9 mouse cellular contexts compared by ENCODE assay signal in the genomic region with DNA sequence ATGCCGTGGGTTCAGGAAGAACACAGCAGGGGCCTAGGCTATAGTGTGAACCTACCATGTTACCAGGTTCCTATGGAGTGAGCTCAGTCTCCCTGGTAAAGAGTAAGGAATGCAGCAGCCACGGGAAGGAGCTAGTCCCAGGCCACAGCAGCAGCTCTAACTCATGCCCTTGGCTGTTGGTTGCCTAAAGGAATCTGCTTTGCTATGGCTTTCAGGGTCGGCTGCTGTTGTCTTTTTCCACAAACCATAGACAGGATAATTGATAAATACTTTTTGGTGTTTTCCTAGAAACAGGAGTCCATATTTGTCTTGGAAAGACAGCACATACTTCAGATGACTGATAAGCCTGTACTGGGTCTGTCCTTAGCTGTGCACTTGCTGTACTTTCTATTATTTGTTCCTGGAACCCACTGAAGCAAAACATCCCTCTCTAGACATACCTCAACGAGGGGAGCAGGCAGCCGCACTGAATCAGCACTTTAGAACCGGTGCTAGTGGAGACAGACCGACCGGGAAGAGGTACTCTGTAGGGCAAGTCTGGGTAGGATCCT.
DNase-seq lines count a peak whose midpoint lies in the region; ATAC-seq and TF ChIP-seq lines count a peak whose summit lies in the region.
"Had no signal": no experiment of that assay in that cellular context is flagged by ENCODE, and none has a peak within 500 bp of the region (broad histone marks: within the 10 kb centered on the region; RNA-seq: fewer than 3 reads in every experiment).

No protein-coding gene starts in this region.

- TF ChIP-seq POLR2A in liver, adult 2 months (IDR thresholded peaks at IDR 0.05; ENCODE audit: extremely low read depth, insufficient read depth, low read length): no peak

- H3K9me3 ChIP-seq in liver, embryonic 12.5 days (replicated peaks): no peaks in the 10 kb centered on the region
- H3K9me3 ChIP-seq: liver, embryonic 13.5 days had no signal

- no peak overlapping the region for H3K4me2 ChIP-seq in liver, embryonic 12.5 days
- H3K4me2 ChIP-seq: liver, embryonic 13.5 days had no signal

- DNase-seq in liver, adult 2 months (ENCODE audit: extremely low read depth, low read depth, low spot score): peak; percentile 56
- DNase-seq in c-Kit-positive CD71-positive TER-119-negative erythroid progenitor cells, embryonic 14.5 days (ENCODE audit: low read depth): peak; percentile 19
- peak; percentile 67 for DNase-seq in kidney, adult 18-20 months
- DNase-seq in retina, postnatal 1 day: no peak
- DNase-seq in T-cell, adult 2 months (ENCODE audit: low spot score): no peak
- DNase-seq: liver, embryonic 13.5 days had no signal

- no peak for TF ChIP-seq CTCF in liver, adult 2 months (IDR thresholded peaks at IDR 0.05; ENCODE audit: low read depth, low read length)

- H3K27me3 ChIP-seq in liver, adult 2 months (ENCODE audit: control insufficient read depth, insufficient read depth, low read length): no peaks in the 10 kb centered on the region
- no peaks in the 10 kb centered on the region for H3K27me3 ChIP-seq in liver, embryonic 12.5 days (replicated peaks)
- H3K27me3 ChIP-seq: liver, embryonic 13.5 days had no signal

- peaks cover 12% of the 10 kb centered on the region; the same call in 1 of the 2 replicates for H3K36me3 ChIP-seq in liver, adult 2 months (ENCODE audit: control insufficient read depth, insufficient read depth, low read length)
- H3K36me3 ChIP-seq in liver, embryonic 12.5 days: peaks cover 4% of the 10 kb centered on the region; the same call in 1 of the 2 replicates
- no peaks in the 10 kb centered on the region for H3K36me3 ChIP-seq in macrophage (ENCODE audit: inconsistent target)
- H3K36me3 ChIP-seq: liver, embryonic 13.5 days had no signal

- H3K79me2 ChIP-seq in liver, adult 2 months (ENCODE audit: control insufficient read depth, insufficient read depth, low read length): no peaks in the 10 kb centered on the region
- peaks cover 42% of the 10 kb centered on the region; the same call in 1 of the 2 replicates for H3K79me2 ChIP-seq in macrophage (ENCODE audit: inconsistent target)

- H3K9ac ChIP-seq in liver, adult 2 months (ENCODE audit: low read depth, low read length): 0 out of 2 replicates have a peak overlapping the region, but pooled peaks have one; percentile 12
- H3K9ac ChIP-seq in liver, embryonic 12.5 days: no peak overlapping the region
- H3K9ac ChIP-seq: liver, embryonic 13.5 days had no signal

- 26% methylated on average over 8 of the region's 8 CpGs for WGBS in liver, adult 2 months
- WGBS in liver, embryonic 12.5 days (ENCODE audit: insufficient replicate concordance): 62% methylated on average over 8 of the region's 8 CpGs
- WGBS in macrophage (ENCODE audit: missing documents): 87% methylated on average over 8 of the region's 8 CpGs

- peaks cover 21% of the 10 kb centered on the region for H3K4me1 ChIP-seq in liver, adult 2 months (ENCODE audit: control insufficient read depth, insufficient read depth, low read length)
- H3K4me1 ChIP-seq in liver, embryonic 12.5 days: peaks cover 38% of the 10 kb centered on the region

- no peak overlapping the region for H3K4me3 ChIP-seq in liver, adult 2 months (ENCODE audit: insufficient read depth, low read depth, low read length)
- H3K4me3 ChIP-seq in liver, embryonic 12.5 days: no peak overlapping the region
- no peak overlapping the region for H3K4me3 ChIP-seq in macrophage (ENCODE audit: inconsistent target)
- H3K4me3 ChIP-seq: liver, embryonic 13.5 days had no signal

- H3K27ac ChIP-seq in liver, adult 2 months (replicated peaks; ENCODE audit: insufficient read depth, low read depth, low read length): peak overlapping the region; percentile 57
- no peak overlapping the region for H3K27ac ChIP-seq in liver, embryonic 12.5 days
- peak overlapping the region; percentile 100 for H3K27ac ChIP-seq in macrophage
- H3K27ac ChIP-seq: liver, embryonic 13.5 days had no signal

- ATAC-seq in liver, embryonic 12.5 days: no peak
- ATAC-seq in erythroblast, adult 5-6 weeks (replicated peaks; ENCODE audit: low FRiP score, poor library complexity, severe bottlenecking): no peak

Comparison
In these comparisons a context has a peak if more than half of its experiments do, and no peak if none do; other contexts are left out.
1. DNase-seq: peak in liver, adult 2 months (single experiment), c-Kit-positive CD71-positive TER-119-negative erythroid progenitor cells, embryonic 14.5 days (single experiment) and kidney, adult 18-20 months (single experiment); none in retina, postnatal 1 day (single experiment) and T-cell, adult 2 months (single experiment).